Mouse (Mus musculus) neutrophil, adult 5-6 weeks (primary cell): ENCODE measurements at regions not wholly inside any gene's neighbourhood (a gene's known extent, or its start where the extent isn't known, plus 50 kb on each side); places are given as distances from the start of the nearest gene placed in this dataset.

Experiments
- ATAC-seq: fragments of 151-379, 151-347 bp; 2 replicates; pipeline ENCODE4 v1.8.0; 2017; ENCODE audit warnings: mild to moderate bottlenecking, moderate TSS enrichment; ENCODE audit not compliant: insufficient number of reproducible peaks, poor library complexity, low FRiP score, severe bottlenecking; ENCODE audit errors: extremely low read depth

DNA sequence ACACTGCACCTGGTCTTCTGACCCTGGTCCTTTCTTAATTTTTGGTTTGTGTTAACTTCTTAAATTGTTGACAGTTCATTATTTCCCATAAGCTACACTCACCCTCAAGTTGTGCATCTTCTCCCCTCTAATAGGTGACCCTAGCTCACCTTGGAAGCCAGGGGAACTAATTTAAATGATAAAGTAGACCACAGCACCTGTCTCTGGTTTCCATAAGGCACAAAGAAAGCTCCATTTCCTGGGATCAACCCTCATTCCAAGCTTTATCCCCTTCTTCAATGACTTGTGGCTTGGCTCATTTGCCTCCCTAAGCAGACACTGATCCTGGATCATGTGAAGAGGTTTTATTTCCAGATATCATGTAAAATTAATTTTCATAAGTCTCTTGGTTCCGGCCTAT is 276.1 kb upstream of the Tle4 start:
- no peak for ATAC-seq

DNA sequence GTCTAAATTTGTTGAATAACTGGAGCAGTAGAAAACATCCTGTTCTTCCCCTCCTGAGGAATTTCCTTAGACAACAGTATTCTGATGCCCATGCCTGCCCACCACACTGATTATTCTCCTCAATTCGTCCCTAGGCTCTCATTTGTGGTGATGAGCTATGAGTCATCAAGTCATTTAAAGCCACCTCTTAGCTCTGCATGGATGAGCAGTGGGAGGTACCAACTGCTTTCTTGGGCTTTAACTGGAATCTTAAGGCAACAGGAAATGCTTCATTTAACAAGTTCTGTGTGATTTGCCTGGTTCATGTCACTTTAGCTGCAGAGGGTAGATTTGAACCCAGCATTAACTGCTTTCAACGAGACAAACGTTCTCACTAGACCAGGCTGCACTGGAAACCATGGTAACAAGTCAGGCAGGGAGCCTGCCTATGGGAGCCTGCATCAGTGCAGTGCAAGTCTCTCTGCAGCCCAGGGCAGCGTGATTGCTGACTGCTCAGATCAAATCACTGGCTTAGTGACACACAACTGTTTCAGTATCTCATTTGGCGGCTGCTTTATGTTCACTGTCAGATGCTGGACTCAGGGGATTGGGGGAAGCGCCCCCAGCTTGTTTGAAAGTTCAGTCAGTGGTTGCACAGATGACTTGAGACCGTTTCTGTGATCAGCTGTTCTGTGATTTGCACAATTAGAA is 273.5 kb upstream of the Tle4 start:
- no peak for ATAC-seq

DNA sequence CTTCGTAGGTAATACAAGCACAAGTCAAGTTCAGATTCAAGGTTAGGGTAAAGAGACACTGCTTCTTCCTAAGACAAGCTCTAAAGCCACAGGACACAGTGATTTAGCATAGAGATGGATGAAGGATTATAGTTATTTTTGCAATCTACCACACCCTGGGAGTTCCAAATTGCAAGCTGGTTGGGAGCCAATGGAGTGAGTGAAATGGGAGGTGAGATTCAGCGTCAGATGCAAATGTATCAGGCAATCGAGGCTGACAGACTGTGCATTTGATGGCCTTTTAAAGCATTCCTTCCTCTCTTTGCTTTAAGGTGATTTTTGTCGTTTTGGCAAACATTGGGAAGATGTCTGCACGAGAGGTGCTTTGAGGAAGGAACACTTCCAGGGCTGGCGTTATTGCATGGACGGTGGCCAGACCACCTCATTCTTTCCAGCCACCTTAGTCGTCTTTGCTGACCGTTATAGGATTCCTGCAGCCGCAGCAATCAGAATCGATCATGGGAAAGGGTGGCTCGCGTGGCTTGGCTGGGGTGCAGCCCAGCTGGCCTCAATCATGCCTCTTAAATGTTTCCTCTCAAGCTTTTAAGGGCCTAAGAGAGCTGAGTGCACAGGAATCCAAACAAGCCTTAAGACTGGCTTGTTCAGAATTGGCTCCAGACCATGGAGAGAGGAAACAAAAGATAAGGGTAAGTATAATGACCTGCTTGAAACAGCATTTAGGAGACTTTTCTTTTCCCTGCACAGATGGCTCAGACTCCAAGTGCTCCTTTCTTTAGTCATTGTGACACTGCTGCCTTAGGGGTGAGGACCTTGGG is 265.0 kb upstream of the Tle4 start:
- no peak for ATAC-seq

DNA sequence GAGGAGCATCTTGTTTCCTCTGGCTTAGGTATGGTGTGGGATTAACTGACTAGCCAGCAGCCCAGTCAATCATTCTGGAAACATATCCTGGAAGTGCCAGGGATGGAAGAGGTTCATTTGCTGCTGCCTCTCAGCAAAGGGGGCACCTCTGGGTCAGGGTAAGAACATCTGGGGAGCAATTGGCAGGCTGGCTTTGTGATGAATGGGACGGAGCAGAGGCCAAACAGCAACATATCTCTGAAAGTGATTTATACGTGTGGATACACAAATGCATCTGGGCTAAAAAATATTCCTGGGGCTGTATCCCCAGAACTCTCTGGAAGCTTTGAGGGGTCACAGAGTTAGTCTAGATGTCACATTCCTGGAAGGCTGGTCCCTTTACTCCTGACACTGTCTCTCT is 257.2 kb upstream of the Tle4 start:
- ATAC-seq: no peak

DNA sequence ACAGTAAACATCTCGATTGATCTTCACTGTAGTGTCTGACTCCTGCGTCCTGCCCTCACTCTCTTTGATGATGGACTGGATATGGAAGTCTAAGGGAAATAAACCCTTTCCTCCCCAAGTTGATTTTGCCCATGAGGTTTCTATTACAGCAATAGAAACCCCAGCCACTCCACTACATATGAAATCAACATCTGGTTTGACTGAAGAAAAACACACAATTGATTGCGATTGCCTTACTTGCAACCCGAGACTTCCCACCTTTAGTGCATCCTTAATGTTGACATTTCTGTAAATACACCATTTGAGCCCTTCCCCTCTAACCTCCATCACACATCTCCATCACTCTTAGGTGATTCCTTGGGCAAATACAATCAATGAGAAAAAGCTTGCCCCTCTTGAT is 255.6 kb upstream of the Tle4 start:
- ATAC-seq: no peak

DNA sequence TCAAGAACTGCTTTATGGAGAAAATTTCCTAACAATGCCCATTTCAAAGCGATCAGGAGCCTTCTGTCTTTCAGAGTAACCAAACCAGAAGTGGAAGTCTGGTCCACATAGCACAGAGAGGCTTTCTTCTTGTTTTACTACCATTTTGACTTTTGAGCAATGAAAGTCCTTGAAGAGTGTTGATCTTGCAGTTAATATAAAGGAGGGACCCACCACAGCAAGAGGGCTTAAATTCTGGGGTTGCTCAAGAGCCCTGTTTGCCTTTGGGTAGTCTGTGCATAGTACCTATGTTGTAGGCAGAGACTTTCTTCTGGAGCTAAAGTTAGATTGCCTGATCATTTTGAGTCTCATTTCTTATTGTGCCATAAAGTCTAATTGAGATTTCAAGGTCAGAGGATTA is 251.7 kb upstream of the Tle4 start:
- ATAC-seq: no peak

DNA sequence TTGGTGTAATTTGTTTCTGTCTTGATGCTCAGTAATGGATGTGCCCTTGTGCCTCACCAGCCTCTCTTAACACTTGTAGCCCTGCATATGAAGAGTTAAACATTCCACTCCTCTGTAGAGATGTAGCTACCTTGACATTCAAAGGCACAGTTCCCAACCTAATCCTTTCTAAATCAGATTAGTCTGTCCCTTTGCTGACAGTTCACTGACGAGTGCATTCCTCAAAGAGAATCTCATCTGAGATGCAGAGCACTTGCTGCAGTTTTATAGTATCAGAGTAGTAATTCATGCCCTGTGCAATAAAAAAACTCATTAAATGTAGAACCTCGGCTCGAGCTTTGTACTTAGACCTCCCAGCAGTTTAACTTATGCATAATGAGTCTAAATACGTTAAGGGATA is 249.3 kb upstream of the Tle4 start:
- no peak for ATAC-seq

DNA sequence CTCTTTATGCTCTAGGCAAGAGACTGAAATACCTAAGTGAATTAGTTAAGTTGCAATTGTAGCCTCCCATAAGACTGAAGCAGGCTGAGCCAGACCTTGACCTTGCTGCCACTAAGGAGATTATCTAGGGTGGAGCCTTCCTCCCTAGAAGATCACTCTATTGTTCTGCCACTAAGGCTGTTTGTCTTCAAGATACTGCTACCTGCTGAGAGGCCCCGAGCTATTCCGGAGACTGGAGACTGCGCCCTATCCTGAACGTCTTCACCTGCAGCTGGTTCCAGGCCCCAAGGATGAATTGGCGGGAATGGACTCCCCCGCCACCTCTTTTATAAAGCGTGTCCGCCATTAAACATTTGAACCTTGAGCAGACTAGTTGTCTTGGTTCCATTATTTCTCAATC is 237.8 kb upstream of the Tle4 start:
- no peak for ATAC-seq

DNA sequence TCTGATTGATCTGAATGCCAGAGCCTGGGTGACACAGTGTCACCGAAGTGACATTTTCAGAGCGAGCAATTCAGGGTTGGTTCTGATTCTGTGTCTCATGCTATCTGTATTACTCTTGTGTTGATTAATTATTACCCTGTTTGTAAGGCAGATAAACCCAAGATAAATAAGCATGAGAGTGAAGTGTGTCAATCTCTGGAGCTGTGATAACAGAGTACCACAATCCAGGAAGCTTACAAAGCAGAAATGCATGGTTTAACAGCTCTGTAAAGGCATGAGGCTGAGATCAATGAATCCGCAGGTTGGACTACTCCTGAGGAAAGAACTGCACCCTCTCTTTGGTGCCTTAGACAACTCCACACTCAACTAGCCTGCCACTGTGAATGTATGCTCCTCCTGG is 218.5 kb upstream of the Tle4 start:
- ATAC-seq: no peak

DNA sequence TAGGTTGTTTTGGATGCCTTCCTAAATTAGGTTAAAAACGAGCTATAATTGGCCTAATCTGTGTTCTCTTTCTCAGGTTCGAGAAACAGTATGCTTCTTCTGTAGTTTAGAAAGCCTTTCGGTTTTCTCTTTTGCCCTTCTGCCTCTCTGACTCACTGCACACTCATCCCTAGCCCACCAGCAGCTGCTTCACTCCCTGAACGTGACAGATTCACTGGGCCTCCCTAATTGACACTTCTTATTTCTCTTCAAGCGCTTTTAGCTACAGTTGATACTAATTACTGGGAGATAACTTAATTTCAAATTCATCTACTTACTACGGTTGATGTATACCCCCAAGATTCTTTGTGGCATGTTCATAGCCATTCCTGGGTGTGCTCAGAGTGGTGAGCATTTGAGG is 208.9 kb upstream of the Tle4 start:
- no peak for ATAC-seq

DNA sequence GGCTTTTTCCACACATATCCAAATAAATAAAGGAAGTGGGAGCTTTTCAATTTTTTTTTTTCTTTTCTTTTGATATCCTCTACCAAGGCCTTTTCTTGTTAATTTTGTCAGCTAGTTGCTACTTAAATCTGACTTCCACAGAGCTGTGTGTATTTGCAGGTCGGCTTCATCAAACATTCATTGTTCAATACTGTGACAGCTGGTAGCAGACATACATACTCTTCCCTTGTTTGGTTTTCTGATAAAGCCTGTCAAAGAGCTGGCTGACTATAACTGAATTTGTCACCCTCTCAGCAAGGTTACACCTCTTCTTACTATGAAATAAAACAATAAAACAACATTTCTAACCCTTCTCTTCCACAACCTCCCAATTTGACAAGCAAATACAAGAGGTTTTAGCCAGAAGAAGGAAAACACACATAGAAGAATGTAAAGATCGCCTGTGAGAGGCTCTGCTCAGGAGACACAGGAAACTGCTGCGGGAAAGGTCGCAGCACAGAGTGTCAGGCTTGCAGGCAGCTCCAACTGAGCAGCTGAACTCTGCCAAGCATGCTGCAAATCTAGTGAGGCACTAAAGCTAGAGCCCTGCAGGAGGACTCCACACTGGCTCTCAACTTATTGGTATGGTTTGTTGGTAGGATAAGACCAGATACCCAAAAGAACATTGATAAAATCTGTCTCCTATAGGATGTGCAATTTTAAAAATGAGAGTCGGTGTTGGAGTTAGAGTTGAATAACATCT is 205.2 kb upstream of the Tle4 start:
- ATAC-seq: no peak

DNA sequence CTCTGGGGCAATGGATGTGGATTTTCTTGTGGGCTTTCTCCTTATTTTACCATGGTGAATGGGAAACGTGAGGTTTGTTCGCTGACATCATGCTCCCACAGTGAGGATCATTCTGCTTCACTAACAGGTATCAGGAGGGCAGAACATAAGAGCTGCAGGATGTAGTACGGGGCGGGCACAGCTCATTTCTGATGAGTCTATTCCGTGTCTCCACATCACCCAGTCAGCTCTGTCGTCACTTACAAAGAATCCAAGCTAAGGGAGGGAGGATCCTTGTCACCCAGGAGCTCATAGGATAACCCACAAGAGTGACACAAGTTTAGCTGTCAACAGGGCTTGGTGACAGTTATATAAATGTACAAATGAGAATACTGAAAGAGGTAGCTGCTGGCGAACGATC is 203.8 kb upstream of the Tle4 start:
- ATAC-seq: no peak

DNA sequence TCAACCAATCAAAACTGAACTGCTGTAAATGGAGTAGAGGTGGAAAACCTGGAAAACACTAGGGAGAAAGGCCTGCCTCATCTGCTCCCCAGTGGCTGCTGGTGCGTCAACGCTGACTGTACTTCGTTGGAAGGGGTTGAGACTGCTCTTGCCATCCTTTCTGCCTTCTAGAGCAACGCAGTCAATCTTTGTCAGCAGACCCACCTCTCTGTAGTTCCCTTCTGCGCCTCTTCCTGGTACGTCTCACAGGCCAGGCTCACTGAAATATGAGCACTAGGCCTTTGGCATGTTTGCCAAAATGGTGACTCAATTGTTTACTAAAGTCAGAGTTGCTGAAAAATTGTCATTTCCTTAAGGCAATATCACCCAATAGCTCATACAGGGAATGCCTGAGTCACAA is 201.2 kb upstream of the Tle4 start:
- no peak for ATAC-seq

DNA sequence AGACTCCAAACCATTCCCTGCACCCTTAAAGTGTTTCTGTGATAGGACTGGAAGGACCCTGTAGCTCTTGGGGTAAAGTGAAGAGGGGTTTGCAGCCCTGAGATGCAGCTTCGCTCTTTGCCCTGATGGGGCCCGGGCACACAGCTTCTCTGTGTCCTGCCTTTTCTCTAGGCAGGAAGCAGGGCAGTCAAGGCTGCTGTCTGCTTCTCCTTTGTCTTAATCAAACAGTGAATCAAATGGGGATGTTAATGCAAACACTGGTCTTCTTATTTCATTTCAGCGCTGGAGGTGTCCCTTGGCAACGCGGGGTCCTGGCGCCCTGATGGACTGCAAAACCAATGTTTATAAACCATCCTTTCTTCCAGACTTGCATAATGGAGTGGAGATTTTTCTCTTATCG is 200.6 kb upstream of the Tle4 start:
- ATAC-seq: no peak

DNA sequence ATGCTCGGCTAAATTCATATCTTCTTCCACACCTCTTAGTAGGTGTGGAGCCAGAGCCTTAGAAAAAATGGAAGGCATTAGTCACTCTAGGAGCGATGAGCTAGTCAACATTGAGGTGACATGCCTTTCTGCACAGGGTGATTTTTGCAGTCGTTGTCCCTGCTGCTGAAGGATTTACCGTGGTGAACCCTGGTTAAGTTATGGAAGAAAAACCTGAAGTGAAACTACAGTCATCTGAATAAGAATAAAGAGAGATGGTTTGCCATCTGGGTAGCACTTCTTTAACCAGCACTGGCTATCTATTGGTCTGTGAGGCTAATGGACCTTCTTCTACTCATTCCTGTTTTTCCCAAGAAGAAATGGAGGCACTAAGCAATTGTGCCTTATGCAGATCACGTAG is 198.1 kb upstream of the Tle4 start:
- ATAC-seq: no peak

DNA sequence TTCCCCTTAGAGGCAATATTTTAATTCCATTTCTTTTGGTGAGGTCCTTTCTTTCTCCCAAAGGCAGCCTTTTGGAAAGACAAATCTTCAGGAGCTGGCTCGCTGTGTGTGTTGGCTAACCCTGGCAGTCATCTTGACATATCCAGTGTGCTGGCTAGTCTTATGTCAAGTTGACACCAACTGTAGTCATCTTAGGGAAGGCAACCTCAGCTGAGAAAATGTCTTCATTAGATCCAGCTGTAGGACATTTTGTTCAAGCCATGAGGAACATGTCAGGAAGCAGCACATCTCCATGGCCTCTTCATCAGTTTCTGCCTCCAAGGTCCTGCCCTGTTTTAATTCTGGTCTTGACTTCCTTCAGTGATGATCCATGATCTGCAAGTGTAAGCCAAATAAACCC is 192.1 kb upstream of the Tle4 start:
- ATAC-seq: no peak

DNA sequence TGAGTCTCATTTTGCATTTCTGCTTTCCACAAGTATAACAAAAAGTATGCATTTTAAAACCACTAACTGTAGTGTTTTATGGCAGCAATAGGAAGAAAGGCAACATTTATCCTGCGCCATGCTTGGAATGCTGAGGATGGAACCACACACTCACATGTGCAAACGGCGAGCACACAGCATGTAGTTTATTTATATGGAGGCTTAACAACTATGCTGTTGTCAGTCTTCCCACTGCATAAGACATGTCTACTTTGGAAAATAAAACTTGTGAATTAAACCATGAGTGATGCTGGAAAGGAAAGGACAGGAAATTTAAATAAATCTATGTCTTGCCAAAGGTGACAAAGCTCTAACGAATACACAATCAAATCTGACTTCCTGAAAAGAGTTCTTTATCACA is 190.8 kb upstream of the Tle4 start:
- ATAC-seq: no peak

DNA sequence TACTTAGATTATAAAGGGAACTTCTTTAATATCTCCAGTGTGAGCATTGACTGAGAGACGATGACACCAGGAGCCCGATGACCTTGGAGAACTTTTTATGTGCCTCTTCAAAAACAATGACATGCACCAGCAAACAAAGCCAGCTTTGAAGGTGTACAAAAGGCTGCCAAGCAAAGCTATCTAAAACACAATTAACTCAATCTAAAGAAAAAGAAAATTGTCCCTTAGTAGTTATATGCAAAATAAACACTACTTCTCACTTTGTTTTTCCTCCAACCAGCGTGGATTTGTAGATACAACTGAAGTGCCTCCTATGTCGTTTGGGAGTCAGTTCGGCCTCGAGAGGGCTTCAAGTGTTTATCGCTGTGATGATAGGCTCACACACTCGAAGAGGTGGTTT is 189.0 kb upstream of the Tle4 start:
- ATAC-seq: no peak

DNA sequence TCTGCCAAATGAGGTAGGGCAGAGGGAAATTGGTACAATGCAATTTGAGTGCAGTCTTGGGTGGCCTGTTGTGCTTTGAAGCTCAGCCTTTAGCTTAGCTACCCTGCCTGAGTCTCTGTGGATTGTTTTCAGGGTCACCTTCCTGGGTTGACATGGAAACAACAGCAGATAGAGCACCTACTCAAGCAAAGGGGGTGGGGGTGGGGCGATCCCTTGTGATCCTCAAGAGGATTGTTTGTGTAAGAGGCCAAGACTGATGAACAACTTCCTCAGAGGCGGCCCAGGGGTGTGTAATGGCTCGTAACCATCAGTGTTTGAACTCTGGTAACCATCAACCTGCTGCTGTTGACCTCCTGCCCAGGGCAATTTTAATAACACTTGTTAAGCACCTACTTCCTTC is 187.8 kb upstream of the Tle4 start:
- no peak for ATAC-seq

DNA sequence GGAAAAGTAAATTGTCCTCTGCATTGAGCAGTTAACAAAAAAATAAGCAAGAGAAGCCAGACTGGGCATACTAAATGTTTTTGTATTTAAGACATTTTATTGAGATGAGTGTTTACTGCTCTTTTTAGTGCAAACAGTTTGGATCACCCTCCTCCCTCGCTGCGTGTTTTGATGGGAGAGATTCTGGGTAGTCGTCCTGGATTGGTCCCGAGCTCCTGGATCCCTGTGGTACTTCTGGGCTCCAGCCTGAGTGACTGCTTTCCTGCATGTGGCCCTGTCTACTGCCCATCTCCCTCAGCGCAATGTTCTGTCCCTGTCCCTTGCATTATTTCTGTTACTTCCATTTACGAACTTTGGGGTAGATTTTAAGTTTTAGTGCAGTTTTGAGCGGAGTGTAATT is 179.9 kb upstream of the Tle4 start:
- ATAC-seq: no peak
